Mouse (Mus musculus): Measurements from ENCODE around the gene Prtg. TPM values are rescaled to one million over a fixed set of nuclear protein-coding genes. Genes with fewer than 3 reads are reported as not detected.

Prtg gene
- polyA plus RNA-seq, 1 experiment from 2014 or later: 0.17 TPM

GRCm38 (mm10) chr9:72862186-72862585 is 55.5 kb downstream of the Prtg start:
- Histone ChIP-seq H3K9ac (ENCODE audit: low read depth, low read length) (no peak overlapping the region), H3K27me3 (replicated peaks; ENCODE audit: control insufficient read depth, insufficient read depth, low read length) (no peaks in the 10 kb centered on the region), H3K27ac (ENCODE audit: low read depth, low read length) (no peak overlapping the region), H3K4me1 (replicated peaks; ENCODE audit: control insufficient read depth, insufficient read depth, low read length) (no peaks in the 10 kb centered on the region), H3K4me3 (ENCODE audit: low read depth, low read length) (no peak overlapping the region), H3K36me3 (ENCODE audit: control insufficient read depth, insufficient read depth) (no peaks in the 10 kb centered on the region), H3K9me3 (ENCODE audit: control insufficient read depth) (no peaks in the 10 kb centered on the region), H3K4me2 (replicated peaks; ENCODE audit: low read depth) (no peak overlapping the region)
- no peak for ATAC-seq
- 72% methylated on average over 11 of the region's 11 CpGs for WGBS
- no peak for TF ChIP-seq CTCF (IDR thresholded peaks at IDR 0.05; ENCODE audit: low read depth)

- Histone ChIP-seq H3K36me3 (ENCODE audit: control insufficient read depth, insufficient read depth) (no peaks in the 10 kb centered on the region), H3K27ac (ENCODE audit: low read depth, low read length) (no peak overlapping the region), H3K4me2 (replicated peaks; ENCODE audit: low read depth) (no peak overlapping the region), H3K9ac (ENCODE audit: low read depth, low read length) (no peak overlapping the region), H3K27me3 (replicated peaks; ENCODE audit: control insufficient read depth, insufficient read depth, low read length) (no peaks in the 10 kb centered on the region), H3K4me3 (ENCODE audit: low read depth, low read length) (no peak overlapping the region), H3K9me3 (ENCODE audit: control insufficient read depth) (no peaks in the 10 kb centered on the region), H3K4me1 (replicated peaks; ENCODE audit: control insufficient read depth, insufficient read depth, low read length) (no peaks in the 10 kb centered on the region)
- no peak for TF ChIP-seq CTCF (IDR thresholded peaks at IDR 0.05; ENCODE audit: low read depth)
- no peak for ATAC-seq
- WGBS: 85% methylated on average over 4 of the region's 4 CpGs
Measured at GRCm38 (mm10) chr9:72862955-72863354, 56.3 kb downstream of the Prtg start.

GRCm38 (mm10) chr9:72863773-72864172 is 57.1 kb downstream of the Prtg start:
- 57% methylated on average over 5 of the region's 5 CpGs for WGBS
- Histone ChIP-seq H3K9me3 (ENCODE audit: control insufficient read depth) (no peaks in the 10 kb centered on the region), H3K27me3 (replicated peaks; ENCODE audit: control insufficient read depth, insufficient read depth, low read length) (no peaks in the 10 kb centered on the region), H3K36me3 (ENCODE audit: control insufficient read depth, insufficient read depth) (no peaks in the 10 kb centered on the region), H3K4me2 (replicated peaks; ENCODE audit: low read depth) (no peak overlapping the region), H3K9ac (ENCODE audit: low read depth, low read length) (no peak overlapping the region), H3K4me3 (ENCODE audit: low read depth, low read length) (no peak overlapping the region), H3K4me1 (replicated peaks; ENCODE audit: control insufficient read depth, insufficient read depth, low read length) (no peaks in the 10 kb centered on the region), H3K27ac (ENCODE audit: low read depth, low read length) (no peak overlapping the region)
- no peak for ATAC-seq
- no peak for TF ChIP-seq CTCF (IDR thresholded peaks at IDR 0.05; ENCODE audit: low read depth)

- Histone ChIP-seq H3K4me1 (replicated peaks; ENCODE audit: control insufficient read depth, insufficient read depth, low read length) (no peaks in the 10 kb centered on the region), H3K4me2 (replicated peaks; ENCODE audit: low read depth) (no peak overlapping the region), H3K27me3 (replicated peaks; ENCODE audit: control insufficient read depth, insufficient read depth, low read length) (no peaks in the 10 kb centered on the region), H3K9me3 (ENCODE audit: control insufficient read depth) (no peaks in the 10 kb centered on the region), H3K4me3 (ENCODE audit: low read depth, low read length) (no peak overlapping the region), H3K36me3 (ENCODE audit: control insufficient read depth, insufficient read depth) (no peaks in the 10 kb centered on the region), H3K27ac (ENCODE audit: low read depth, low read length) (no peak overlapping the region), H3K9ac (ENCODE audit: low read depth, low read length) (no peak overlapping the region)
- ATAC-seq: no peak
- WGBS: 87% methylated on average over 6 of the region's 6 CpGs
- no peak for TF ChIP-seq CTCF (IDR thresholded peaks at IDR 0.05; ENCODE audit: low read depth)
Measured at GRCm38 (mm10) chr9:72867434-72867833, 60.8 kb downstream of the Prtg start.

GRCm38 (mm10) chr9:72868774-72869173 is 62.1 kb downstream of the Prtg start:
- 82% methylated on average over 2 of the region's 2 CpGs for WGBS
- no peaks in the 10 kb centered on the region for H3K4me1 ChIP-seq (replicated peaks; ENCODE audit: control insufficient read depth, insufficient read depth, low read length)
- no peak overlapping the region for H3K9ac ChIP-seq (ENCODE audit: low read depth, low read length)
- H3K27ac ChIP-seq (ENCODE audit: low read depth, low read length): no peak overlapping the region
- no peaks in the 10 kb centered on the region for H3K36me3 ChIP-seq (ENCODE audit: control insufficient read depth, insufficient read depth)
- no peak overlapping the region for H3K4me3 ChIP-seq (ENCODE audit: low read depth, low read length)
- no peak overlapping the region for H3K4me2 ChIP-seq (replicated peaks; ENCODE audit: low read depth)
- H3K9me3 ChIP-seq (ENCODE audit: control insufficient read depth): no peaks in the 10 kb centered on the region
- no peaks in the 10 kb centered on the region for H3K27me3 ChIP-seq (replicated peaks; ENCODE audit: control insufficient read depth, insufficient read depth, low read length)
- TF ChIP-seq CTCF (IDR thresholded peaks at IDR 0.05; ENCODE audit: low read depth): no peak
- ATAC-seq: no peak

GRCm38 (mm10) chr9:72871506-72872297 is 65.0 kb downstream of the Prtg start:
- no peak for ATAC-seq
- 19% methylated on average over 13 of the region's 13 CpGs for WGBS
- peak overlapping the region; percentile 3 for H3K4me2 ChIP-seq (replicated peaks; ENCODE audit: low read depth)
- no peaks in the 10 kb centered on the region for H3K36me3 ChIP-seq (ENCODE audit: control insufficient read depth, insufficient read depth)
- H3K27me3 ChIP-seq (replicated peaks; ENCODE audit: control insufficient read depth, insufficient read depth, low read length): no peaks in the 10 kb centered on the region
- H3K4me3 ChIP-seq (ENCODE audit: low read depth, low read length): no peak overlapping the region
- TF ChIP-seq CTCF (IDR thresholded peaks at IDR 0.05; ENCODE audit: low read depth): no peak
- no peak overlapping the region for H3K27ac ChIP-seq (ENCODE audit: low read depth, low read length)
- no peak overlapping the region for H3K9ac ChIP-seq (ENCODE audit: low read depth, low read length)
- H3K4me1 ChIP-seq (replicated peaks; ENCODE audit: control insufficient read depth, insufficient read depth, low read length): no peaks in the 10 kb centered on the region
- H3K9me3 ChIP-seq (ENCODE audit: control insufficient read depth): no peaks in the 10 kb centered on the region
